Comparison of ENCODE assay signal across 10 mouse cellular contexts in the genomic region with DNA sequence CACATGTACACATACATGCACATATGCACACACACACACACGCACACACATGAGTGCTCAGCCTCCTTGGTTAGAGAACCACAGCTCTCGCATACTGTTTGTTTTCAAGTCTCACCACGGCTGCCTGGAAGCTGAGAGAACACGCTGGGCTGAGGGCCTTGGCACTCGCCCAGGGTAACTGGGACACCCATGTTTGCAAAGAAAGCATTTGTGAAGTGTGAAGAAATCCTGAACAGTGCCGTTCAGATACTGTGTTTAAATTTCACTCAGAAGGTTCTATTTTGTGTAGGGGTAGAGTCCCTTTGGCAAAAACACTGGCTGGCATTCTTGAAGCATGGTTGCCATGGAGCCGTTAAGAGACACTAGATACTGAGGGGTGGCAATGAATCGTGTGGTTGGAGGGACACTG.
DNase-seq lines count a peak whose midpoint lies in the region; ATAC-seq and TF ChIP-seq lines count a peak whose summit lies in the region.
"Had no signal": no experiment of that assay in that cellular context is flagged by ENCODE, and none has a peak within 500 bp of the region (broad histone marks: within the 10 kb centered on the region; RNA-seq: fewer than 3 reads in every experiment).

No protein-coding gene starts in this region.

- H3K4me3 ChIP-seq in midbrain, embryonic 13.5 days (replicated peaks) = no peak overlapping the region
- H3K4me3 ChIP-seq in midbrain, embryonic 10.5 days = no peak overlapping the region
- H3K4me3 ChIP-seq in intestine, embryonic 15.5 days (replicated peaks) = no peak overlapping the region
- no peak overlapping the region for H3K4me3 ChIP-seq in lung, embryonic 14.5 days (ENCODE audit: low read depth, low read length)
- no peak overlapping the region for H3K4me3 ChIP-seq in stomach, embryonic 16.5 days (replicated peaks; ENCODE audit: low read length)
- H3K4me3 ChIP-seq: liver, embryonic 15.5 days had no signal

- H3K4me2 ChIP-seq in midbrain, embryonic 13.5 days (replicated peaks) = no peak overlapping the region
- H3K4me2 ChIP-seq in intestine, embryonic 15.5 days (replicated peaks) = no peak overlapping the region
- no peak overlapping the region for H3K4me2 ChIP-seq in lung, embryonic 14.5 days
- no peak overlapping the region for H3K4me2 ChIP-seq in stomach, embryonic 16.5 days (ENCODE audit: low read depth, low read length)
- H3K4me2 ChIP-seq: liver, embryonic 15.5 days had no signal

- no peak for DNase-seq in midbrain, embryonic 10.5 days (ENCODE audit: low spot score)
- DNase-seq in lung, embryonic 14.5 days = peak; percentile 92
- no peak for DNase-seq in gastrocnemius, postnatal 4 days (ENCODE audit: low spot score in 2 of 2)
- DNase-seq in thymus, postnatal 25 days = no peak
- DNase-seq in urinary bladder, adult 2 months (ENCODE audit: low spot score) = no peak
- DNase-seq: thymus, postnatal 14 days had no signal

- peaks cover 34% of the 10 kb centered on the region for H3K4me1 ChIP-seq in midbrain, embryonic 13.5 days (replicated peaks)
- H3K4me1 ChIP-seq in midbrain, embryonic 10.5 days = peaks cover 28% of the 10 kb centered on the region
- peaks cover 25% of the 10 kb centered on the region for H3K4me1 ChIP-seq in intestine, embryonic 15.5 days (replicated peaks)
- H3K4me1 ChIP-seq in lung, embryonic 14.5 days (ENCODE audit: insufficient read depth) = peaks cover 36% of the 10 kb centered on the region
- H3K4me1 ChIP-seq in stomach, embryonic 16.5 days (ENCODE audit: control insufficient read depth, insufficient read depth, low read length) = peaks cover 21% of the 10 kb centered on the region
- H3K4me1 ChIP-seq: liver, embryonic 15.5 days had no signal

- no peaks in the 10 kb centered on the region for H3K36me3 ChIP-seq in midbrain, embryonic 13.5 days
- H3K36me3 ChIP-seq in midbrain, embryonic 10.5 days = no peaks in the 10 kb centered on the region
- H3K36me3 ChIP-seq in intestine, embryonic 15.5 days = no peaks in the 10 kb centered on the region
- H3K36me3 ChIP-seq in lung, embryonic 14.5 days (ENCODE audit: insufficient read depth) = no peaks in the 10 kb centered on the region
- no peaks in the 10 kb centered on the region for H3K36me3 ChIP-seq in stomach, embryonic 16.5 days (ENCODE audit: control insufficient read depth, insufficient read depth, low read length)
- H3K36me3 ChIP-seq: liver, embryonic 15.5 days had no signal

- H3K27me3 ChIP-seq in midbrain, embryonic 13.5 days = peaks cover 50% of the 10 kb centered on the region
- H3K27me3 ChIP-seq in midbrain, embryonic 10.5 days (ENCODE audit: low read depth, poor library complexity, severe bottlenecking) = no peaks in the 10 kb centered on the region
- peaks cover 6% of the 10 kb centered on the region; the same call in 1 of the 2 replicates for H3K27me3 ChIP-seq in intestine, embryonic 15.5 days (replicated peaks)
- H3K27me3 ChIP-seq in lung, embryonic 14.5 days (ENCODE audit: insufficient read depth, low read length) = no peaks in the 10 kb centered on the region
- H3K27me3 ChIP-seq in stomach, embryonic 16.5 days (ENCODE audit: control insufficient read depth, insufficient read depth, low read length) = no peaks in the 10 kb centered on the region

- peak; percentile 70 for ATAC-seq in midbrain, embryonic 13.5 days
- no peak for ATAC-seq in intestine, embryonic 15.5 days
- ATAC-seq in lung, embryonic 14.5 days (ENCODE audit: insufficient read depth) = peak; percentile 53
- no peak for ATAC-seq in stomach, embryonic 16.5 days (ENCODE audit: insufficient read depth, low FRiP score)

- no peak for TF ChIP-seq CTCF in lung, embryonic 14.5 days (IDR thresholded peaks at IDR 0.05; ENCODE audit: low read depth)

- H3K27ac ChIP-seq in midbrain, embryonic 13.5 days = no peak overlapping the region
- no peak overlapping the region for H3K27ac ChIP-seq in midbrain, embryonic 10.5 days (replicated peaks)
- H3K27ac ChIP-seq in intestine, embryonic 15.5 days = 0 out of 2 replicates have a peak overlapping the region, but pooled peaks have one; percentile 70
- H3K27ac ChIP-seq in lung, embryonic 14.5 days (ENCODE audit: low read depth) = peak overlapping the region; percentile 83
- peak overlapping the region; percentile 44 for H3K27ac ChIP-seq in stomach, embryonic 16.5 days (ENCODE audit: low read length)
- H3K27ac ChIP-seq: liver, embryonic 15.5 days had no signal

- no peaks in the 10 kb centered on the region for H3K9me3 ChIP-seq in midbrain, embryonic 13.5 days
- H3K9me3 ChIP-seq in midbrain, embryonic 10.5 days (replicated peaks) = no peaks in the 10 kb centered on the region
- no peaks in the 10 kb centered on the region for H3K9me3 ChIP-seq in intestine, embryonic 15.5 days
- no peaks in the 10 kb centered on the region for H3K9me3 ChIP-seq in lung, embryonic 14.5 days (ENCODE audit: low read depth, low read length)
- H3K9me3 ChIP-seq in stomach, embryonic 16.5 days (replicated peaks; ENCODE audit: control insufficient read depth, low read length) = no peaks in the 10 kb centered on the region
- H3K9me3 ChIP-seq: liver, embryonic 15.5 days had no signal

- no peak overlapping the region for H3K9ac ChIP-seq in midbrain, embryonic 13.5 days (replicated peaks)
- no peak overlapping the region for H3K9ac ChIP-seq in intestine, embryonic 15.5 days
- no peak overlapping the region for H3K9ac ChIP-seq in lung, embryonic 14.5 days
- no peak overlapping the region for H3K9ac ChIP-seq in stomach, embryonic 16.5 days (ENCODE audit: low read length)
- H3K9ac ChIP-seq: liver, embryonic 15.5 days had no signal

- WGBS in midbrain, embryonic 13.5 days = 50% methylated on average over 8 of the region's 8 CpGs
- WGBS in midbrain, embryonic 10.5 days = 66% methylated on average over 8 of the region's 8 CpGs
- 46% methylated on average over 8 of the region's 8 CpGs for WGBS in intestine, embryonic 15.5 days
- 26% methylated on average over 8 of the region's 8 CpGs for WGBS in lung, embryonic 14.5 days
- 33% methylated on average over 8 of the region's 8 CpGs for WGBS in stomach, embryonic 16.5 days

Comparison
In these comparisons a context has a peak if more than half of its experiments do, and no peak if none do; other contexts are left out.
1. ATAC-seq: peak in midbrain, embryonic 13.5 days (single experiment) and lung, embryonic 14.5 days (single experiment); none in intestine, embryonic 15.5 days (single experiment) and stomach, embryonic 16.5 days (single experiment).
2. H3K27ac ChIP-seq: peak in intestine, embryonic 15.5 days (single experiment), lung, embryonic 14.5 days (single experiment) and stomach, embryonic 16.5 days (single experiment); none in midbrain, embryonic 13.5 days (single experiment) and midbrain, embryonic 10.5 days (single experiment).